Mouse (Mus musculus) MEL (cell line): Measurements from ENCODE around the gene Rab11fip3.

Source experiments
- CHD1 ChIP-seq: IDR thresholded peaks from 2 replicates; pipeline ENCODE4 v1.6.1; 2012; ENCODE audit warnings: low read depth, mild to moderate bottlenecking, inconsistent platforms, low read length, improper control_type of control experiment
- CTCF ChIP-seq, 3 experiments: IDR thresholded peaks in 2 of 3; conservative IDR thresholded peaks in 1 of 3; 2 replicates each; pipeline ENCODE4 v1.5.1; 2011 to 2012; ENCODE audit warnings: low read length in 3 of 3, low read depth in 2 of 3, mild to moderate bottlenecking in 2 of 3, improper control_type of control experiment in 1 of 3, inconsistent platforms in 1 of 3, mixed read lengths in 1 of 3, moderate library complexity in 1 of 3; ENCODE audit not compliant: control insufficient read depth in 1 of 3, insufficient read depth in 1 of 3, poor library complexity in 1 of 3, severe bottlenecking in 1 of 3
- HCFC1 ChIP-seq: IDR thresholded peaks from 2 replicates; pipeline ENCODE4 v1.6.1; 2012; ENCODE audit warnings: low read depth, mild to moderate bottlenecking, inconsistent platforms, low read length, improper control_type of control experiment, moderate library complexity
- POLR2A ChIP-seq, 2 experiments: IDR thresholded peaks; 2 replicates each; pipeline ENCODE4 v1.6.1; 2011 to 2012; ENCODE audit warnings: low read length in 2 of 2, mild to moderate bottlenecking in 2 of 2, control low read depth in 1 of 2, improper control_type of control experiment in 1 of 2, low read depth in 1 of 2, moderate library complexity in 1 of 2; ENCODE audit not compliant: control insufficient read depth in 1 of 2, insufficient read depth in 1 of 2, poor library complexity in 1 of 2
- USF1 ChIP-seq: IDR thresholded peaks from 2 replicates; pipeline ENCODE4 v1.6.1; 2014; ENCODE audit warnings: low read depth, mild to moderate bottlenecking, inconsistent platforms, low read length, improper control_type of control experiment, moderate library complexity

DNA sequence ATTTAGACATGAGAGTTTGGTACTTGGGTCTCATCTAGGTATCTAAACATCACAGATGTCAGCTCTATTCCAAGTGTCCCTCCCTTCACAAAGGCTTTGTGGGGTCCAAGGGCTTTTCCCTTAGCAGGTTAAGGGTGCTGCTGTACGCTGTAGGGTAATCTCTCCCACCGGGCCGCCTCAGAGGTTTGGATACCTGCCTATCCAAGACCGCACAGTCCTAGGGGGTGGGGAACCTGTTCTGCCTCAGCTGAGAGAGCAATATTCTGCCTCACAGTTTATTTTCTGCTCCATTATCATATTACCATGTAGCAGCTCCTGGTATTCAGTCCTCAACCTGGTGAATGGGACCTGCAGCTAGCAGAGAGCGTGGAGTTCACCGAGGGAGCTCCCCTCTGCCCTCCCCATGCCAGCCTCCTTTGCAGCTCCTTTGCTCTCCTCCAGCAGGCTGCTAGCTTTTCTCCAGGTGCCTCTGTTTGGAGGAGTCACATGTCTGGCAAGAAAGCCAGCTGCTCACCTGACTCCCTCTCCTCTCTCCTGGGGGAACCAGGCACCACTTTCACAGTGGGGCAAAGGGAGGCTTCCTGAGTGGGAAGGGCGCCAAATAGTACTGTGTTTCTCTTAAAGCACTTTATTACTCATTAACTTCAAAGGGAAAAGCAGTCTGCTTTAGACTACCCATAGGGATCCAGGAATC lies 46.0 kb upstream of the Rab11fip3 start:
- TF ChIP-seq POLR2A (IDR thresholded peaks at IDR 0.05; ENCODE audit: control insufficient read depth in 1 of 2, insufficient read depth in 1 of 2, low read depth in 1 of 2, low read length in 2 of 2, poor library complexity in 1 of 2) (no peak), CTCF (IDR thresholded peaks at IDR 0.05 in 2 of 3, conservative IDR thresholded peaks at IDR 0.05 in 1 of 3; ENCODE audit: control insufficient read depth in 1 of 3, insufficient read depth in 1 of 3, low read depth in 2 of 3, low read length in 3 of 3, poor library complexity in 1 of 3, severe bottlenecking in 1 of 3) (no peak), HCFC1 (no peak), CHD1 (no peak), USF1 (no peak)
